Mouse (Mus musculus): ENCODE measurements at regions not wholly inside any gene's neighbourhood (a gene's known extent, or its start where the extent isn't known, plus 50 kb on each side); places are given as distances from the start of the nearest gene placed in this dataset.

GRCm38 (mm10) chr12:109662179-109662578 is 62.0 kb upstream of the Rtl1 start:
- no peak for TF ChIP-seq CTCF (IDR thresholded peaks at IDR 0.05)
- no peak for ATAC-seq (ENCODE audit: low FRiP score)
- H3K4me3 ChIP-seq (ENCODE audit: low read depth, low read length), result no peak overlapping the region
- no peak for DNase-seq (ENCODE audit: low spot score)
- H3K9ac ChIP-seq (replicated peaks; ENCODE audit: low read length, poor library complexity, severe bottlenecking), result no peak overlapping the region
- no peak overlapping the region for H3K4me2 ChIP-seq (ENCODE audit: low read depth, low read length, poor library complexity, severe bottlenecking)
- H3K4me1 ChIP-seq (ENCODE audit: insufficient read depth, low read length), result no peaks in the 10 kb centered on the region
- H3K27ac ChIP-seq (ENCODE audit: low read depth, low read length), result no peak overlapping the region
- no peaks in the 10 kb centered on the region for H3K27me3 ChIP-seq (ENCODE audit: insufficient read depth, low read length)
- WGBS, result 81% methylated on average over 2 of the region's 2 CpGs
- H3K9me3 ChIP-seq (ENCODE audit: low read length), result no peaks in the 10 kb centered on the region
- 0 out of 2 replicates have a peak, but pooled peaks cover 5% of the 10 kb centered on the region for H3K36me3 ChIP-seq (ENCODE audit: insufficient read depth, low read length)

DNA sequence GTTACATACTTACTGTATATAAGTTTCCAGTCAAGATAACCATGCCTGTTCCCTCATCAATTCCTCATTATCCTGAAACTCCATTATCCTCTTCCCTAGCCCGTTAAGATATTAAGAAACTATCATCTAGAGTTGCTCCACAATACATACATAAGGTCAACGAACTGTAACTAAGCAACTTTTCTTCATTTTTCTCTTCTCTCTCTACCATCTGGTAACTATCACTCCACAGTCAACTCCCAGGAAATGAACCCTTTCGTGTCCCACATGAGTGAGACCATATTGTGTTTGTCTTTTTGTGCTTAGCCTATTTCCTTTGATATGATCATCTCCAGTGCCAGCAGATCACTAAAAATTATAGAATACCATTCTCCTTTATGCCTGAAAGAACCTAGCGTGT is 74.6 kb upstream of the Rtl1 start:
- DNase-seq (ENCODE audit: low spot score) (no peak), ATAC-seq (ENCODE audit: low FRiP score) (no peak)
- WGBS, result 92% methylated on average over 4 of the region's 4 CpGs

DNA sequence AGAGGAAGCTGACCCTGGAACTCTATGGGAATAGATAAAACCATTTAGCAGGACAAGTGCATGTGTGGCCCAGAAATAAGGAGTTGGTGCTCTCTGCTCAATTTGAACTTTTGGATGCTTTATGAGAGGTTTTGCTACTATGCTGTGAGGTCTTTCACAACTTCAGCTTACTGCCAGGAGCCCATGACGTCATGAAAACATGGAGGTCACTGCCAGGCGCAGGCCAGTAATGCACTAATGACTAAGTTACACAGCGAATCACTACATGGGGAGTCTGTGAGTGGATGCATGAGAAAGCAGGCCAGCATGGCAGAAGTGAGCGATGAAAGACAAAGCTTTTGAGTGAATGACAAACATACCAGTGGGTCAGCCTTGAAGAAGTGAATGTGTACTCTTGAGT is 93.9 kb upstream of the Rtl1 start:
- ATAC-seq (ENCODE audit: low FRiP score) (no peak), DNase-seq (ENCODE audit: low spot score) (no peak)
- H3K27me3 ChIP-seq (ENCODE audit: insufficient read depth, low read length), result no peaks in the 10 kb centered on the region
- no peaks in the 10 kb centered on the region for H3K9me3 ChIP-seq (ENCODE audit: low read length)
- no peak overlapping the region for H3K4me3 ChIP-seq (ENCODE audit: low read depth, low read length)
- no peak overlapping the region for H3K9ac ChIP-seq (replicated peaks; ENCODE audit: low read length, poor library complexity, severe bottlenecking)
- peaks cover 40% of the 10 kb centered on the region for H3K36me3 ChIP-seq (ENCODE audit: insufficient read depth, low read length)
- no peak overlapping the region for H3K27ac ChIP-seq (ENCODE audit: low read depth, low read length)
- H3K4me1 ChIP-seq (ENCODE audit: insufficient read depth, low read length), result no peaks in the 10 kb centered on the region
- TF ChIP-seq CTCF (IDR thresholded peaks at IDR 0.05), result no peak
- WGBS, result 92% methylated on average over 4 of the region's 4 CpGs
- H3K4me2 ChIP-seq (ENCODE audit: low read depth, low read length, poor library complexity, severe bottlenecking), result no peak overlapping the region

More for the DNA sequence above, 74.6 kb upstream of the Rtl1 start:
- H3K9ac ChIP-seq (replicated peaks; ENCODE audit: low read length, poor library complexity, severe bottlenecking), result no peak overlapping the region
- H3K36me3 ChIP-seq (ENCODE audit: insufficient read depth, low read length), result peaks cover 11% of the 10 kb centered on the region
- H3K4me1 ChIP-seq (ENCODE audit: insufficient read depth, low read length), result no peaks in the 10 kb centered on the region
- H3K9me3 ChIP-seq (ENCODE audit: low read length), result no peaks in the 10 kb centered on the region
- no peak overlapping the region for H3K4me2 ChIP-seq (ENCODE audit: low read depth, low read length, poor library complexity, severe bottlenecking)
- H3K4me3 ChIP-seq (ENCODE audit: low read depth, low read length), result no peak overlapping the region
- H3K27ac ChIP-seq (ENCODE audit: low read depth, low read length), result no peak overlapping the region
- TF ChIP-seq CTCF (IDR thresholded peaks at IDR 0.05), result no peak
- no peaks in the 10 kb centered on the region for H3K27me3 ChIP-seq (ENCODE audit: insufficient read depth, low read length)

DNA sequence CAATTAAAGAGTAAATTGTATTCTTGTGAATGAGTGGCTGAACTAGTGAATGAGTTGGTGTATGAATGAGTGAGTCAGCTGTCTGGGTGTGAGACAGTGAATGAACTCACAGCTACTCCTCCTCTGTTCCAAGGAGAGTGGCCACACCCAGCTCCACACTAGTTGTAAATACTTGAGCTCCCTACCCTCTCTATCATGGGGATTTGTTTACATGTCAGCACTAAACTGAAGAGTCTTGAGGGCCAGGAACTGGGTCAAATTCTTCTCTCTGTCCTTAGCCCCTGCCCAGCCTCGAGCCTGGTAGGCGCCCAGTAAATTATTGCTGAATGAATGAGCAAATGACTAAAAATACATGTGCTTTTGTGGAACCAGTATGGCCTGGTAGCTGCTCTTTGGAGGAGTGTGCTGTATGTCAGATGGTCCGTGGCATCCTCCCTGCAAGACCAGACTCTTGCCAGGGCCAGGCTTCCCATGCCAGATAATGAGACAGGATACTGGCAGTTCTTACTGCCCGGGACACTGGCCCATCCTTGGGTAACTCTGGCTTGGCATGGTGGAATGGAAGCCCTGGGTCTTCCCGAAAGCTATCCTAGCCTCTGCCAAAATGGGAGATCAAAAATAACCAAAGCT is 94.8 kb upstream of the Rtl1 start:
- TF ChIP-seq CTCF (IDR thresholded peaks at IDR 0.05), result no peak
- no peaks in the 10 kb centered on the region for H3K27me3 ChIP-seq (ENCODE audit: insufficient read depth, low read length)
- DNase-seq (ENCODE audit: low spot score), result no peak
- peaks cover 40% of the 10 kb centered on the region for H3K36me3 ChIP-seq (ENCODE audit: insufficient read depth, low read length)
- ATAC-seq (ENCODE audit: low FRiP score), result no peak
- no peak overlapping the region for H3K9ac ChIP-seq (replicated peaks; ENCODE audit: low read length, poor library complexity, severe bottlenecking)
- H3K27ac ChIP-seq (ENCODE audit: low read depth, low read length), result no peak overlapping the region
- H3K9me3 ChIP-seq (ENCODE audit: low read length), result no peaks in the 10 kb centered on the region
- H3K4me1 ChIP-seq (ENCODE audit: insufficient read depth, low read length), result no peaks in the 10 kb centered on the region
- 93% methylated on average over 5 of the region's 5 CpGs for WGBS
- no peak overlapping the region for H3K4me3 ChIP-seq (ENCODE audit: low read depth, low read length)
- H3K4me2 ChIP-seq (ENCODE audit: low read depth, low read length, poor library complexity, severe bottlenecking), result no peak overlapping the region

DNA sequence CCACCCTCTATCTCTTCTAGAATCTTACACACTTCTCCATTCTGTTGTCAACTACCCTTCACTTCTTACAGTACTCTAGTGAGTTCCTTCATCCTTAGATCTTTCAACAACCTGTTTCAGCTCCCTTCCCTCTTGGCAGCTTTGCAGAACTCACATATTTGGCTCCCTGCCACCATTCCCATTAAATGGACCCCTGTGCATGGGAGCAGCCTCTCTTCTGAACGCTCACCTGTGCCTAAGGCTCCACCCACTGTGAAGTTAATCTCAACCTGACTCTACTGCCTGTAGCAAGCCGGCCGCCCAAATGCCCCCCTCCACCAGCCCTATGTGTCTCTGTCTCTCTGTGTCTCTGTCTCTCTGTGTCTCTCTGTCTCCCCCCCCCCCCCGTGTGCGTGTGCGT is 106.7 kb upstream of the Rtl1 start:
- no peak for TF ChIP-seq CTCF (IDR thresholded peaks at IDR 0.05)
- Histone ChIP-seq H3K27ac (ENCODE audit: low read depth, low read length) (no peak overlapping the region), H3K4me1 (ENCODE audit: insufficient read depth, low read length) (no peaks in the 10 kb centered on the region), H3K9me3 (ENCODE audit: low read length) (no peaks in the 10 kb centered on the region), H3K4me2 (ENCODE audit: low read depth, low read length, poor library complexity, severe bottlenecking) (no peak overlapping the region), H3K9ac (replicated peaks; ENCODE audit: low read length, poor library complexity, severe bottlenecking) (no peak overlapping the region), H3K4me3 (ENCODE audit: low read depth, low read length) (no peak overlapping the region), H3K27me3 (ENCODE audit: insufficient read depth, low read length) (no peaks in the 10 kb centered on the region), H3K36me3 (ENCODE audit: insufficient read depth, low read length) (peaks cover 8% of the 10 kb centered on the region; the same call in 1 of the 2 replicates)
- DNase-seq (ENCODE audit: low spot score), result no peak
- 84% methylated on average over 5 of the region's 6 CpGs for WGBS
- no peak for ATAC-seq (ENCODE audit: low FRiP score)

DNA sequence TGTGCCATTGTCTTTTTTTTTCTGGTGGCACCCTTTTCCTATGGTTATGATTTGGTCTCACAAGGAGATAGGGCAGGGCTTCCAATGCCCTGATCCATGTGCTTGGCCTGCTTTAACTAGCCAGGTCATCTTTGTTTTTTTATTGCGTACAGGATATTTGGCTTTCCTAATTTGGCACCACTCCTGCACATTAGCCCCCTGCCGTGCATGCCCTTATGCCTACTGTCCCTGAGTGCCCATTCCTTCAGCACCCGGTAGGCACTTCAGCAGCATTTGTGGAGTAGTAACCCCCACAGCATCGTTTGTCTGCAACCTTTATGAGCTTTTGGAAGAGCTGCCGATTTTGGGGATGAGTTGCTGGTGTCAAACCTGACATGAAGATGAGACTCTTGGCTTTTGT is 109.5 kb upstream of the Rtl1 start:
- H3K4me2 ChIP-seq (ENCODE audit: low read depth, low read length, poor library complexity, severe bottlenecking), result no peak overlapping the region

More for the DNA sequence above, 109.5 kb upstream of the Rtl1 start:
- TF ChIP-seq CTCF (IDR thresholded peaks at IDR 0.05), result no peak
- WGBS, result 91% methylated on average over 5 of the region's 5 CpGs
- H3K27me3 ChIP-seq (ENCODE audit: insufficient read depth, low read length), result no peaks in the 10 kb centered on the region
- ATAC-seq (ENCODE audit: low FRiP score) (no peak), DNase-seq (ENCODE audit: low spot score) (no peak)
- H3K9me3 ChIP-seq (ENCODE audit: low read length), result no peaks in the 10 kb centered on the region
- H3K27ac ChIP-seq (ENCODE audit: low read depth, low read length), result no peak overlapping the region
- no peak overlapping the region for H3K4me3 ChIP-seq (ENCODE audit: low read depth, low read length)
- H3K4me1 ChIP-seq (ENCODE audit: insufficient read depth, low read length), result no peaks in the 10 kb centered on the region
- no peak overlapping the region for H3K9ac ChIP-seq (replicated peaks; ENCODE audit: low read length, poor library complexity, severe bottlenecking)
- H3K36me3 ChIP-seq (ENCODE audit: insufficient read depth, low read length), result peaks cover 13% of the 10 kb centered on the region; the same call in 1 of the 2 replicates

Data from midbrain, postnatal 0 days (tissue).